Mouse (Mus musculus): ENCODE measurements around the gene Dedd2.

GRCm38 (mm10) chr7:25181814-25182213, 38.6 kb downstream of the Dedd2 start:
- TF ChIP-seq POLR2A (IDR thresholded peaks at IDR 0.05; ENCODE audit: low read depth, low read length) (no peak), CTCF (IDR thresholded peaks at IDR 0.05; ENCODE audit: borderline replicate concordance, insufficient read depth, low read length) (no peak)

Data from embryonic fibroblast, embryonic 13.5 days (primary cell).